Mouse (Mus musculus) G1E (cell line): ENCODE results near the gene Gal. TPM values are rescaled to one million over a fixed set of nuclear protein-coding genes. Genes with fewer than 3 reads are reported as not detected.

Experiments used
- ATAC-seq: 2 replicates; pipeline ENCODE4 v1.8.0; 2016; ENCODE audit warnings: mild to moderate bottlenecking; ENCODE audit not compliant: insufficient number of reproducible peaks, poor library complexity, low FRiP score, severe bottlenecking; ENCODE audit errors: extremely low read depth
- DNase-seq: peaks from one replicate; pipeline ENCODE4 v3.0.0; 2012; ENCODE audit warnings: low spot score
- H3K27me3 ChIP-seq: 2 replicates; pipeline ENCODE4 v1.6.1; 2012; ENCODE audit warnings: mild to moderate bottlenecking, low read length, inconsistent platforms; ENCODE audit not compliant: insufficient read depth
- H3K36me3 ChIP-seq: replicated peaks from 2 replicates; pipeline ENCODE3; 2012; ENCODE audit warnings: mild to moderate bottlenecking, inconsistent platforms
- H3K4me1 ChIP-seq: 2 replicates; pipeline ENCODE4 v1.6.1; 2012; ENCODE audit warnings: low read depth, low read length, inconsistent platforms, mixed read lengths; ENCODE audit not compliant: insufficient read depth
- H3K4me3 ChIP-seq: 2 replicates; pipeline ENCODE4 v1.5.1; 2012; ENCODE audit warnings: low read depth, mild to moderate bottlenecking, inconsistent platforms, low read length, moderate library complexity, mixed read lengths
- H3K9me3 ChIP-seq: replicated peaks from 2 replicates; pipeline ENCODE4 v1.6.1; 2012; ENCODE audit warnings: inconsistent platforms
- CTCF ChIP-seq: IDR thresholded peaks from 2 replicates; pipeline ENCODE4 v1.5.1; 2012; ENCODE audit warnings: low read depth, low read length, inconsistent platforms, mixed read lengths
- GATA1 ChIP-seq: IDR thresholded peaks from 2 replicates; pipeline ENCODE4 v1.6.1; 2012; ENCODE audit warnings: borderline replicate concordance, low read length, inconsistent platforms, mixed read lengths
- GATA2 ChIP-seq: IDR thresholded peaks from 2 replicates; pipeline ENCODE4 v1.6.1; 2012; ENCODE audit warnings: low read depth, low read length, inconsistent platforms, borderline replicate concordance
- POLR2AphosphoS5 ChIP-seq: IDR thresholded peaks from 2 replicates; pipeline ENCODE4 v1.6.1; 2012; ENCODE audit warnings: low read depth, low read length, inconsistent platforms; ENCODE audit not compliant: insufficient replicate concordance
- TAL1 ChIP-seq: conservative IDR thresholded peaks from 2 replicates; pipeline ENCODE4 v1.6.1; 2012; ENCODE audit warnings: low read depth, low read length, inconsistent platforms, mixed read lengths
- polyA plus RNA-seq: library from polyadenylated mRNA; stranded (reverse); fragments of >175 nt; gene quantifications from 2 replicates; pipeline ENCODE4 v1.2.3, GENCODE M21; 2012
- total RNA-seq, 2 experiments: library from RNA; stranded (forward) in 1 of 2; stranded (reverse) in 1 of 2; fragments of 200-1000 nt in 1 of 2; fragments of >200 nt in 1 of 2; fragmentation: Nextera tagmentation in 1 of 2; gene quantifications; 2 replicates each; pipeline ENCODE4 v1.2.3; 2014 to 2017

Gal gene
- total RNA-seq (2014; fragmentation: Nextera tagmentation) (not detected in 2 replicates), total RNA-seq (2017) (not detected in 2 replicates), polyA plus RNA-seq (not detected in 2 replicates)

GRCm38 (mm10) chr19:3414268-3414733 is at the start of gene Gal:
TSS of gene Gal (minus strand) at chr19:3414544.
- DNase-seq (no peak), ATAC-seq (no peak)
- TF ChIP-seq POLR2AphosphoS5 (no peak), GATA1 (no peak), GATA2 (no peak), TAL1 (no peak), CTCF (no peak)
- H3K4me1 ChIP-seq: no peaks in the 10 kb centered on the region
- H3K27me3 ChIP-seq: peaks cover 31% of the 10 kb centered on the region
- H3K36me3 ChIP-seq: no peaks in the 10 kb centered on the region
- H3K4me3 ChIP-seq: no peak within 1 kb of the TSS
- H3K9me3 ChIP-seq: no peaks in the 10 kb centered on the region

- H3K4me1 ChIP-seq: no peaks in the 10 kb centered on the region
- TF ChIP-seq TAL1 (no peak), POLR2AphosphoS5 (no peak), GATA2 (no peak), GATA1 (no peak), CTCF (no peak)
- no peak for DNase-seq
- H3K4me3 ChIP-seq: no peak overlapping the region
- H3K36me3 ChIP-seq: peaks cover 100% of the 10 kb centered on the region
- H3K27me3 ChIP-seq: no peaks in the 10 kb centered on the region
- no peaks in the 10 kb centered on the region for H3K9me3 ChIP-seq
- no peak for ATAC-seq
These were observed 45.6 kb upstream of the Gal start for GRCm38 (mm10) chr19:3459986-3460385.

- no peak for ATAC-seq
- H3K36me3 ChIP-seq: peaks cover 99% of the 10 kb centered on the region
These were observed 44.2 kb upstream of the Gal start for GRCm38 (mm10) chr19:3458331-3459099.

GRCm38 (mm10) chr19:3457700-3458099 is 43.4 kb upstream of the Gal start:
- DNase-seq: no peak
- no peak overlapping the region for H3K4me3 ChIP-seq
- TF ChIP-seq POLR2AphosphoS5 (no peak), TAL1 (no peak), GATA2 (no peak), GATA1 (no peak), CTCF (no peak)
- no peak for ATAC-seq
- H3K36me3 ChIP-seq: peaks cover 99% of the 10 kb centered on the region
- no peaks in the 10 kb centered on the region for H3K9me3 ChIP-seq
- no peaks in the 10 kb centered on the region for H3K27me3 ChIP-seq
- H3K4me1 ChIP-seq: no peaks in the 10 kb centered on the region

More at GRCm38 (mm10) chr19:3458331-3459099, 44.2 kb upstream of the Gal start:
- Histone ChIP-seq H3K4me3 (no peak overlapping the region), H3K4me1 (no peaks in the 10 kb centered on the region), H3K9me3 (no peaks in the 10 kb centered on the region), H3K27me3 (no peaks in the 10 kb centered on the region)
- TF ChIP-seq GATA1: no peak
- TF ChIP-seq GATA2: no peak
- TF ChIP-seq POLR2AphosphoS5: no peak
- no peak for DNase-seq

- no peaks in the 10 kb centered on the region for H3K27me3 ChIP-seq
These were observed 37.3 kb upstream of the Gal start for GRCm38 (mm10) chr19:3451649-3452048.

GRCm38 (mm10) chr19:3451170-3451569 is 36.8 kb upstream of the Gal start:
- H3K4me1 ChIP-seq: peaks cover 7% of the 10 kb centered on the region; the same call in 1 of the 2 replicates
- no peak overlapping the region for H3K4me3 ChIP-seq
- DNase-seq: peak; percentile 45
- H3K36me3 ChIP-seq: peaks cover 35% of the 10 kb centered on the region
- H3K27me3 ChIP-seq: no peaks in the 10 kb centered on the region
- ATAC-seq: no peak
- TF ChIP-seq GATA2 (no peak), POLR2AphosphoS5 (no peak), TAL1 (no peak), GATA1 (no peak), CTCF (peak; percentile 64)
- no peaks in the 10 kb centered on the region; the same call in 1 of the 2 replicates for H3K9me3 ChIP-seq

More at GRCm38 (mm10) chr19:3451649-3452048, 37.3 kb upstream of the Gal start:
- Histone ChIP-seq H3K4me1 (peaks cover 7% of the 10 kb centered on the region; the same call in 1 of the 2 replicates), H3K9me3 (no peaks in the 10 kb centered on the region; the same call in 1 of the 2 replicates), H3K4me3 (no peak overlapping the region), H3K36me3 (peaks cover 40% of the 10 kb centered on the region)
- TF ChIP-seq TAL1: no peak
- TF ChIP-seq GATA2: no peak
- no peak for TF ChIP-seq CTCF
- no peak for ATAC-seq
- DNase-seq: no peak
